Mouse (Mus musculus) kidney, adult 2 months (tissue): ENCODE results near the gene Spata7.

ENCODE experiments used
- CTCF ChIP-seq: fragments of 200-500 bp; conservative IDR thresholded peaks from 2 replicates; pipeline ENCODE4 v1.5.1; 2011; ENCODE audit warnings: low read depth, mild to moderate bottlenecking, control low read depth, low read length, moderate library complexity, mixed read lengths; ENCODE audit not compliant: insufficient read depth, insufficient read length
- POLR2A ChIP-seq: fragments of 200-500 bp; IDR thresholded peaks from one replicate; pipeline ENCODE4 v1.6.1; 2011; ENCODE audit warnings: low read depth, low read length, control low read depth

DNA sequence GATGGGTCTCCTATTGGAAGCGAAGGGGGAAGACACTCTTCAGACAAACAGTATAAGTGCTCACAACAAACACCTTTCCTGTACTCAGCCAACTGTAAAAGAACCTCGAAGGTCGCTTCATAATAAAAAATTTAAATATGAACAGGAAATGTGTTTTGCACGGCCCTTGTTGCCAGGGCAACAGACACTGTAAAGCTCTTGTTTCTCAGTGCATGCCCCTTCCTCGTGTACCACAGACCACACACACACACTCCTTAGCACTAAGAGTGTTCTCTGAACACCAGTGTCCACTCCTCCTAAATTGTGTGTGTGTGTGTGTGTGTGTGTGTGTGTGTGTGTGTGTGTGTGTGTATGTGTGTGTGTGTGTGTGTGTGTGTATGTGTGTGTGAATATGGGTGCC, 12.2 kb upstream of the Spata7 start:
- TF ChIP-seq CTCF (no peak), POLR2A (no peak)
